Mouse (Mus musculus) heart, embryonic 12.5 days (tissue): Measurements from ENCODE around the gene Ogt. TPM values are rescaled to one million over a fixed set of nuclear protein-coding genes. Genes with fewer than 3 reads are reported as not detected.
A peak's percentile ranks its signal among the peaks of the same experiment; 100 is the strongest.

Source experiments
- ATAC-seq: fragments of 200-750 bp; cut with Nextera tagmentation; 2 replicates; pipeline ENCODE4 v1.8.0; 2017; ENCODE audit warnings: moderate TSS enrichment, moderate library complexity; ENCODE audit not compliant: insufficient number of reproducible peaks, low FRiP score
- H3K27ac ChIP-seq: fragments of 300-500 bp; sonication (generic); 2 replicates; pipeline ENCODE4 v1.5.1; 2016; ENCODE audit warnings: mild to moderate bottlenecking, moderate library complexity; ENCODE audit not compliant: poor library complexity, severe bottlenecking
- H3K27me3 ChIP-seq: fragments of 300-500 bp; sonication (generic); replicated peaks from 2 replicates; pipeline ENCODE4 v1.6.1; 2016; ENCODE audit warnings: mild to moderate bottlenecking, moderate library complexity
- H3K36me3 ChIP-seq: fragments of 300-500 bp; sonication (generic); 2 replicates; pipeline ENCODE4 v1.6.1; 2016; ENCODE audit warnings: mild to moderate bottlenecking, moderate library complexity
- H3K4me1 ChIP-seq: fragments of 300-500 bp; sonication (generic); replicated peaks from 2 replicates; pipeline ENCODE4 v1.6.1; 2016; ENCODE audit warnings: mild to moderate bottlenecking
- H3K4me2 ChIP-seq: fragments of 300-500 bp; sonication (generic); 2 replicates; pipeline ENCODE4 v1.6.1; 2016; ENCODE audit warnings: mild to moderate bottlenecking, moderate library complexity
- H3K4me3 ChIP-seq: fragments of 300-500 bp; sonication (generic); 2 replicates; pipeline ENCODE4 v1.5.1; 2016; ENCODE audit warnings: mild to moderate bottlenecking
- H3K9ac ChIP-seq: fragments of 300-500 bp; sonication (generic); 2 replicates; pipeline ENCODE4 v1.6.1; 2016; ENCODE audit warnings: mild to moderate bottlenecking, moderate library complexity
- H3K9me3 ChIP-seq: fragments of 300-500 bp; sonication (generic); replicated peaks from 2 replicates; pipeline ENCODE4 v1.6.1; 2016; ENCODE audit warnings: mild to moderate bottlenecking, moderate library complexity
- WGBS: fragments of 180-500 bp; shearing (Covaris S2); methylation state at CpG from one replicate; pipeline ENCODE4 v1.1.7; 2016; 5-methylcytosine and 5-hydroxymethylcytosine counted together
- polyA plus RNA-seq: library from polyadenylated mRNA; unstranded; fragments of >200 nt; fragmentation: Nextera tagmentation; extraction: Ambion mirVana; gene quantifications from 2 replicates; pipeline ENCODE4 v1.2.1, GENCODE M21; 2016

Ogt gene
- 119 and 127 TPM in 2 replicates for polyA plus RNA-seq

- WGBS: 10% methylated on average over 24 of the region's 24 CpGs
- H3K27ac ChIP-seq: peak within 1 kb of the TSS; percentile 87
- 0 out of 2 replicates have a peak, but pooled peaks cover 4% of the 10 kb centered on the region for H3K4me1 ChIP-seq
- ATAC-seq: peak; percentile 93
- peak within 1 kb of the TSS; percentile 58 for H3K4me2 ChIP-seq
- H3K36me3 ChIP-seq: peaks cover 3% of the 10 kb centered on the region
- H3K9me3 ChIP-seq: no peaks in the 10 kb centered on the region
- H3K4me3 ChIP-seq: peak within 1 kb of the TSS; percentile 87
- H3K27me3 ChIP-seq: peaks cover 20% of the 10 kb centered on the region; the same call in 1 of the 2 replicates
- peak within 1 kb of the TSS; percentile 96 for H3K9ac ChIP-seq
These were observed at the start of gene Ogt for GRCm38 (mm10) chrX:101639741-101640166. Ogt (plus strand) TSS chrX:101640060.

DNA sequence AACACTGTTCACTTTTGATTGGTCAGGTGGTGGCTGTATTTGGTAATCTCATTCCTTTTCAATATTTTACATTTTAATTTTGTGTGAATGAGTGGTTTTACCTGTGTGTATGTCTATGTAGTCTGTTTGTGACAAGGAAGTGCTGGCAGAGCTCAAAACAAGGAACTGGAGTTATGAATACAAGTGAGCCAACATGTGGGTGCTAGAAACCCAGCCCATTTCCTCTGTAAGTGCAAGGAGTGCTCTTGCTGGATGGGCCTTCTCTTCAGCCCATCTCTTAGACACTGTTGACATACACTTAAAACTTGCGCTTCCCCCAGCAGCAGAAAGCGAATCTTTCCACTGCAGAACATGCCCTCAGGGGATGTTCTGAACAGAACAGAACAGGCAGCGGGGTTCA lies 23.7 kb upstream of the Ogt start:
- H3K27me3 ChIP-seq: peaks cover 55% of the 10 kb centered on the region

GRCm38 (mm10) chrX:101617889-101618288 lies 22.0 kb upstream of the Ogt start:
- no peak overlapping the region for H3K27ac ChIP-seq
- H3K4me2 ChIP-seq: no peak overlapping the region
- WGBS: 34% methylated on average over 10 of the region's 10 CpGs
- no peaks in the 10 kb centered on the region for H3K4me1 ChIP-seq
- no peak for ATAC-seq
- H3K36me3 ChIP-seq: no peaks in the 10 kb centered on the region
- H3K27me3 ChIP-seq: peaks cover 48% of the 10 kb centered on the region
- H3K9me3 ChIP-seq: no peaks in the 10 kb centered on the region
- no peak overlapping the region for H3K9ac ChIP-seq
- H3K4me3 ChIP-seq: no peak overlapping the region

More for the DNA sequence above, 23.7 kb upstream of the Ogt start:
- Histone ChIP-seq H3K4me2 (no peak overlapping the region), H3K4me1 (no peaks in the 10 kb centered on the region), H3K27ac (no peak overlapping the region), H3K36me3 (no peaks in the 10 kb centered on the region), H3K9me3 (no peaks in the 10 kb centered on the region), H3K9ac (no peak overlapping the region), H3K4me3 (no peak overlapping the region)
- no peak for ATAC-seq
- 88% methylated on average over 3 of the region's 3 CpGs for WGBS

- Histone ChIP-seq H3K27ac (no peak overlapping the region), H3K9ac (no peak overlapping the region), H3K4me3 (no peak overlapping the region), H3K9me3 (no peaks in the 10 kb centered on the region), H3K4me1 (no peaks in the 10 kb centered on the region), H3K36me3 (no peaks in the 10 kb centered on the region), H3K4me2 (no peak overlapping the region), H3K27me3 (peaks cover 42% of the 10 kb centered on the region)
- no peak for ATAC-seq
- WGBS: 50% methylated on average over 6 of the region's 6 CpGs
These were observed 19.5 kb upstream of the Ogt start for GRCm38 (mm10) chrX:101620317-101620716.

- 43% methylated on average over 3 of the region's 3 CpGs for WGBS
- H3K27me3 ChIP-seq: peaks cover 32% of the 10 kb centered on the region
- no peaks in the 10 kb centered on the region for H3K4me1 ChIP-seq
- H3K4me2 ChIP-seq: no peak overlapping the region
- no peak overlapping the region for H3K4me3 ChIP-seq
- no peak overlapping the region for H3K9ac ChIP-seq
- no peaks in the 10 kb centered on the region for H3K36me3 ChIP-seq
- ATAC-seq: no peak
- no peaks in the 10 kb centered on the region for H3K9me3 ChIP-seq
- H3K27ac ChIP-seq: no peak overlapping the region
These were observed 17.3 kb upstream of the Ogt start for GRCm38 (mm10) chrX:101622539-101622938.

DNA sequence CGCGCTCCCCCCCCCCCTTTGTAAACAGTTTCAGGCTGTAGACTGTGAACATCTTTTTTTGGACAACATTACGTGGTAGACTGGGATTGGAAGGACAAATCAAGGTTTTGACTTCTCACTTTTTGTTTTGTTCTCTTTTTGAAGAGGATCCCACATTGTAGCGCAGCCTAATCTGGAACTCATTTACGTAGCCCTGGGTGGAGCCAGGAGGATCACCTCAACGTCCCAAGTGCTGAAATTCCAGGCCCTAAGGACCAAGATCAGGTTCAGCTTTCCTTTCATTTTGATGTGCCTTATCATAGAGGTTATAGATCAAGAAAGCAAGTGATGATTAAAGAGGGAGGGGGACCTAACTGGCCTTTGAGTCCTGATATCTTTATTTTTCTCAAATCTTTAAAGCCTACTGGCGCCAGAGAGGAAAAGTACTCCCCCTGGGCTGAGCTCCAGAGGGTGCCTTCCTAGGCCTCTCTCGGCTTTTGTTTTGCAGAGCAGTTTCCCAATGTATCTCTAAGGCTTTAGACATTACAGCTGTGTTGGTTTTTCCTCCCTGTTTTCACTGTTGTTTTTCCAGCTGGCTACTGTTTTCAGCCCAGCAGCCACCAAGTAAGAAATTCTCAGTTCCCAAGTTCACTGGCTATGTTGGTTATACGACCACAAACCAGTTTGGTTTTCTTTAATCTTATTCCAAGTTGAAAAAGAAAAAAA lies 2.9 kb upstream of the Ogt start:
- no peaks in the 10 kb centered on the region for H3K4me1 ChIP-seq
- WGBS: 29% methylated on average over 9 of the region's 9 CpGs
- H3K9me3 ChIP-seq: no peaks in the 10 kb centered on the region
- no peak overlapping the region; the same call in 1 of the 2 replicates for H3K4me2 ChIP-seq
- no peak for ATAC-seq
- H3K9ac ChIP-seq: no peak overlapping the region
- peaks cover 25% of the 10 kb centered on the region for H3K27me3 ChIP-seq
- H3K4me3 ChIP-seq: no peak overlapping the region
- no peak overlapping the region for H3K27ac ChIP-seq
- H3K36me3 ChIP-seq: no peaks in the 10 kb centered on the region

DNA sequence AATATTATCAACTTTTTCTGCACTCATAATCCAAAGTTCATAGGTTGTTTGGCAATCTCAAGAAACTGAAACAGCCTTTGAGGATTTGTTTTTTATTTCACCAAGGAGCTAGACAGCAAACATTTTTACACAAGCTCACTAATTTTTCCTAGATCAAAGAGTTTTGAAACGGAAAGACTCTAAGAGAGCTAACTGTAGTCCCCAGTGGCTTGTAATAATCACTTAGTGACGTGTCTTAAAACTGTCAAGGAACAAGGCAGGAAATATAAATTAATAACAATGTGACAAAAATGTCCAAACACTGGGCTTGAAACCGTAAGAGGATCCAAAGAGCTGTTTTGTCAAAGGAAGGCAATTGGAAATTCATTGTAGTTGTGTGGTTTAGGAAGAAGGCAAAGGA lies 1.0 kb upstream of the Ogt start:
- peak overlapping the region; percentile 41; the same call in 1 of the 2 replicates for H3K9ac ChIP-seq
- WGBS: 44% methylated on average over 3 of the region's 3 CpGs
- 0 out of 2 replicates have a peak, but pooled peaks cover 4% of the 10 kb centered on the region for H3K4me1 ChIP-seq
- H3K4me3 ChIP-seq: peak overlapping the region; percentile 87
- peak overlapping the region; percentile 58 for H3K4me2 ChIP-seq
- H3K9me3 ChIP-seq: no peaks in the 10 kb centered on the region
- no peak overlapping the region for H3K27ac ChIP-seq
- peaks cover 1% of the 10 kb centered on the region for H3K36me3 ChIP-seq
- H3K27me3 ChIP-seq: peaks cover 20% of the 10 kb centered on the region; the same call in 1 of the 2 replicates
- no peak for ATAC-seq

DNA sequence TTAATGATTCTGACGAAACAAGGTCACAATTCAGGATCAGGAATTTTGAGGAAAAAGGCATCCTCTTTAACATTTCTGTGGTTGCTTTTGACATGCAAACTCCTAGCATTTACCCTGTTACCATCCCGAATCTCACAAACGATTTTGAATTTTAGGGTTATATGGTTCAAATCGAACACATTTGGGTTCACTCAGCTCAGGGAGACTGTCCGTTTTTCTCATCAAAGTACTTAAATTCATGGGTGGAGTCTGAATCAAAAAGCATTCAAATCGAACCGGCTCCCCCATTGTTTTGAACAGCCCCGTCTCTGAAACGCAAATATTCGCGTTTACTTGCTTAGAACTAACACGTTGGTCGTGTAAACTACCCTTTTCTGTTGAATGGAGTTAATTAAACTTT lies 554 bp upstream of the Ogt start:
- ATAC-seq: no peak
- Histone ChIP-seq H3K4me3 (peak overlapping the region; percentile 87), H3K4me2 (peak overlapping the region; percentile 58), H3K9ac (peak overlapping the region; percentile 41; the same call in 1 of the 2 replicates), H3K9me3 (no peaks in the 10 kb centered on the region), H3K36me3 (peaks cover 3% of the 10 kb centered on the region), H3K27ac (no peak overlapping the region), H3K27me3 (peaks cover 20% of the 10 kb centered on the region; the same call in 1 of the 2 replicates), H3K4me1 (0 out of 2 replicates have a peak, but pooled peaks cover 4% of the 10 kb centered on the region)
- WGBS: 18% methylated on average over 13 of the region's 13 CpGs

DNA sequence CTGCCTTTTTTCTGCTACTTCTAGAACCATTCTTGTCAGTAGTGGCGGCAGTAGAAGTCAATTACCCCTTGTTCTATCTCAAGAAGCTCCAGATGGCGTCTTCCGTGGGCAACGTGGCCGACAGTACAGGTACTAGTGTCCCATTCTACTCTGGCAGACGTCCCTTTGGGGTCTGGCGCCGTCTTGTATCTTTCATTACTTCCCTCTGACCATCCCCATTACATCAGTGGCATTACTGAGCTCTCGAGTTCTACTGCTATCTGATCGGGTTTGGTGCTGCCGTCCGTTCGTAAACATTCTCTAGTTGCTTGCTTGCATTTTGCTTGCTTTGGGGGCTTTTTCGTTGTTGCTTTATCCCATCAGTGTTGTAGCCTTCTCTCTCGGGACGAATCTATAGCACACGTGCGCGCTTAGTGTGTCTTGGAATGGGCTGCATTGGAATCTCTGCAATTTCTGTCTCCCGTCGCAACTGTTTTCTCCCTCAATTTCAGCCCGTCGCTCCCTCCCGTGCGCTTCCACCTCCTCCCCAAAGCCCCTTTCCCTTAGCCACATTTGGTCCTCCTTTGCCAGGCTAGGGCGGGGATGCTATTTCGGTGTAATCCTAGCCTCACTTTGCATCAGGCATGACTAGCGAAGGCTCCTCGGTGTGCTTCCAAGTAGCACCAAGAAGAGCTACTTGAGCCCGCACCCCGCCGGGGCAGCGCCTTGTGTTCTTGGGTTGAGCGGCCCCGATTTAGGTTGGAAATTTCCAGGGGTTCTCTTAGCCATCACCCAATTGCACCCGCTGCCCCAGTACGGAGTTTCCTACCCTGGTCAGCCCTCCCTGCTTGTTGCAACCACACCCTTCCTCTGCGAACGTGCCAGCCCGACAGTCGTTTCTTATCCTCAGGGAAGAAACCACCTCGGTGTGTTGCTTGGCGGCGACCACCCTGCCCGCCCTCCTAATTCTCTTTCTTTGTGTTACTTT lies 617 bp downstream of the Ogt start:
- Histone ChIP-seq H3K4me3 (peak overlapping the region; percentile 87), H3K4me2 (peak overlapping the region; percentile 57), H3K36me3 (peaks cover 6% of the 10 kb centered on the region), H3K9ac (peak overlapping the region; percentile 96), H3K27ac (peak overlapping the region; percentile 87), H3K9me3 (no peaks in the 10 kb centered on the region), H3K4me1 (0 out of 2 replicates have a peak, but pooled peaks cover 4% of the 10 kb centered on the region), H3K27me3 (peaks cover 20% of the 10 kb centered on the region; the same call in 1 of the 2 replicates)
- ATAC-seq: peak; percentile 84
- WGBS: 12% methylated on average over 45 of the region's 45 CpGs

- Histone ChIP-seq H3K36me3 (peaks cover 8% of the 10 kb centered on the region), H3K4me3 (peak overlapping the region; percentile 87), H3K9ac (peak overlapping the region; percentile 96), H3K9me3 (no peaks in the 10 kb centered on the region), H3K4me1 (0 out of 2 replicates have a peak, but pooled peaks cover 4% of the 10 kb centered on the region), H3K4me2 (peak overlapping the region; percentile 57), H3K27me3 (peaks cover 20% of the 10 kb centered on the region; the same call in 1 of the 2 replicates), H3K27ac (peak overlapping the region; percentile 87)
- 14% methylated on average over 6 of the region's 6 CpGs for WGBS
- no peak for ATAC-seq
These were observed 1.3 kb downstream of the Ogt start for GRCm38 (mm10) chrX:101641161-101641530.
